Mouse (Mus musculus) megakaryocyte, embryonic 14.5 days (primary cell): ENCODE results near the gene 9930104L06Rik.

Source experiments
- FLI1 ChIP-seq: IDR thresholded peaks from 2 replicates; pipeline ENCODE4 v1.6.1; 2012; ENCODE audit warnings: low read length, inconsistent platforms, mixed read lengths
- GATA1 ChIP-seq: IDR thresholded peaks from 3 replicates; pipeline ENCODE4 v1.6.1; 2012; ENCODE audit warnings: mixed read lengths, low read length, inconsistent platforms, borderline replicate concordance

GRCm38 (mm10) chr4:124943022-124943421 is 6.2 kb downstream of the 9930104L06Rik start:
- TF ChIP-seq GATA1 (no peak), FLI1 (no peak)
